Mouse (Mus musculus) liver, embryonic 14.5 days (tissue): ENCODE results near the gene Lpxn.
A peak's percentile ranks its signal among the peaks of the same experiment; 100 is the strongest.

Experiments
- CTCF ChIP-seq: IDR thresholded peaks from 2 replicates; pipeline ENCODE4 v1.5.1; 2016; ENCODE audit warnings: antibody characterized with exemption, low read depth, control low read depth
- EP300 ChIP-seq: IDR thresholded peaks from 2 replicates; pipeline ENCODE4 v1.6.1; 2016; ENCODE audit warnings: antibody characterized with exemption, low read depth

- TF ChIP-seq EP300: 0 out of 2 replicates have a peak, but pooled peaks have one; percentile 43
- no peak for TF ChIP-seq CTCF
Observed at GRCm38 (mm10) chr19:12833625-12834024, 37.6 kb downstream of the Lpxn start.
